Mouse (Mus musculus) adrenal gland, adult 8-10 months (tissue): ENCODE results near the gene Unc5cl. TPM values are rescaled to one million over a fixed set of nuclear protein-coding genes. Genes with fewer than 3 reads are reported as not detected.
"Not testable (repeated sequence)": the region's sequence is repeated elsewhere in the genome, so short reads cannot be mapped to it uniquely, and the experiment has no call there.

Experiments used
- DNase-seq: peaks from one replicate; pipeline ENCODE4 v3.0.0; 2022
- total RNA-seq, 4 experiments: library from RNA; stranded (reverse); gene quantifications; 2 replicates each; pipeline ENCODE4 v1.2.4; 2022

The Unc5cl gene
- total RNA-seq, 4 experiments from 2014 or later = not detected

DNA sequence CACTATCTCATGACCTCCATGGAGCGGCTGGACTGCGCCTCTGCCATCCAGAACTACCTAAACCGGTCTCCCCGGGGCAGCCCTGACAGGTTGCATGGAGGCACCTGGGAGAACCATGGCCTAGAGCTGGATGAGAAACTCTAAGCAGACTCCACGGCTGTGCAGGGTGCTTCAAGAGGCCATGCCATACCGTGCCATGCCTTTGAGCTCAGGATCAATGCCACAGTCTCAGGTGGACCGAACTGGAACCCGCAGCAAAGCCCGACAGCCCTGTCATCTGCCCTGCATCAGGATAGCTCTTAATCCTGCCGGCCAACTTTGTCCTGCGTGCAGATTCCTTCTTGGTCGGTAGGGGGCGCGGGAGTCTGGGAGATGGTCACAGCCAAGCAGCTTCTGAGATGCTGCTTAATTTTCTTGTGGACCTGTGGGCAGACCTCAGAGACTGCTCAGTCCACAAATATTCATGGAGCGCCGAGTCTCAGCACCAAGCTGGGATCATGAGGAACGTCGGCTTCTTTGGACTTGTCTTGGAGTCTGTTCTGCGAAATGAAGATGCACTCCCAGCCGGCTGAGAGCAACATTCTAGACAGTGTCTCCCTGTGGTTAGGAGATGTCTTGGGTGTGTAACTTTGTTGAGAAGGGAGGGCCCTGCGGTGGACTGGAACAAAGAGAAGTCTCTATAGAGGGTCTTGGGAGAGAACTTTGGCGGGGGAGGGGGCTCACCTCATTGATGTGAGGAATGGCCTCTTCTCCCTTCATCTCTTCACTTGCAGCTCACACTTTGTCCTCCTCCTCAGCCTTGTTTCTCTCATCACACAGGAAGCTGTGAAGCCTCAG is 12.9 kb downstream of the Unc5cl start:
- DNase-seq = peak; percentile 37

- DNase-seq = not testable (repeated sequence)
These were observed 19.6 kb downstream of the Unc5cl start for GRCm38 (mm10) chr17:48474282-48474681.

- DNase-seq = no peak
These were observed 20.7 kb downstream of the Unc5cl start for GRCm38 (mm10) chr17:48475444-48475843.

GRCm38 (mm10) chr17:48479952-48480351 is 25.3 kb downstream of the Unc5cl start:
- no peak for DNase-seq

GRCm38 (mm10) chr17:48483764-48484163 is 29.1 kb downstream of the Unc5cl start:
- DNase-seq = no peak

- no peak for DNase-seq
These were observed 29.5 kb downstream of the Unc5cl start for GRCm38 (mm10) chr17:48484191-48484590.

DNA sequence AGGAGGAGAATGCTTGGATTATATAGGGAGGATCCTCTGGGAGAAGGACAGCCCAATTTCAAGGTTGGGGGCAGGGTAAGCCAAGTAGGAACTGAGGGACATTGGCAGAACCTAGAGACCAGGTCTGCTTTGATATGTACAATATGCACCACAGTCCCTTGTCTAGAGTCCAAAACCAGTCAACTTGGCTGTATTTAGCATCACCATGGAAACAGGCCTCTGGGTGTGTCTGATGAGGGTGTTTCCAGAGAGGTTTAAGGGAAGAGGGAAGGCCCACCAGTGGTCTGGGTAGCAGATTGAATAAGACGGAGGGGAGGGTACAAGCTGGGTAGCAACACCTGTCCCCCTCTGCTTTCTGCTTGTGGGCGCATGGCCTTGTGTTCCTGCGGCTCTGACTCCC is 34.8 kb downstream of the Unc5cl start:
- no peak for DNase-seq

GRCm38 (mm10) chr17:48492621-48493020 is 37.9 kb downstream of the Unc5cl start:
- DNase-seq = no peak

GRCm38 (mm10) chr17:48493582-48493981 is 38.9 kb downstream of the Unc5cl start:
- DNase-seq = no peak

- no peak for DNase-seq
These were observed 39.3 kb downstream of the Unc5cl start for GRCm38 (mm10) chr17:48493986-48494385.

DNA sequence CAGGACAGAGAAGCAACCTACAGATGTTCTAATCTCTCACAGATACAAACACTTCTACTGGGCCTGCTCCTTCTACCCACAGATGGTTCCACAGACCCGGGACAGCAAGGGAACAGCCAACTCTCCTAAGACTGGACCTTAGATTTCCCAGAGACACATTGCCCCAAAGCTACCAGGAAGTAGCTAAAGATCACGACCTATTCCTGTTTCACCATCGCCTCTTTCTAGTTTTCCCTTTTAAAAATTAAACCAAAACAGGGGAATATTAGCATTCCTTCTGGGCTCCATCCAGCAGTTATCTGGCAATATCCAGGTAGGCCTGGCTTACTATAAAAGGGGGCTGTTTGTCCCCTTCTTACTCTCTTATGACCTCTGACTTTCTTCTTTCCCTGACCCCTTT is 43.3 kb downstream of the Unc5cl start:
- DNase-seq = no peak

DNA sequence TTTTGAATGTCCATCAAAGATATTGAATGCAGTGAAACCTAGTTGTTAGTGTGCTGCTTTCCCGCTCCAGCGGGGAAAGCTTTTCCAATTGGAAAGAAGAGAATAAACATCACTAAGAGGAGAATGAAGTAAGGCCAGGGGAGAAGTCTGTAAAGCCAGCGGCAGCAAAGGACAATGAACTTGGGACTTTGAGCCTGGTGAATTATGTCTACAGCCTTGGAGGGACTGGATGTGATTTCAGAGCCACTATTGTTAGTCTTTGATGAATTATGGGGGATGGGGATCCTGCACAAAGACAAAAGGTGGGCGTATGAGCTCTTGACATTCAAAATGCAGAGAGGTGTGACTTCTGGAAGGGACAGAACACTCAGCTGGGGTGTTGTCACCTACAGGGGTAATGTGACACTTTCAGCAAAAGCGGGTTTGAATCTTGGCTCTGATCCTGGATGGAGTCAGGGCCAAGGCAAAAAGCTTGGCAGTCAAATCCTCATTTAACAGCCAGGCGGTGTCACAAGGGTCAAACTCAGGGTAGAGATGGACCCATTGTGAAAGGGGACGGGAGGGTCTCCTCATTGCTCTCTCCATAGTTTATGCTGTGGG is 46.2 kb downstream of the Unc5cl start:
- DNase-seq = no peak

DNA sequence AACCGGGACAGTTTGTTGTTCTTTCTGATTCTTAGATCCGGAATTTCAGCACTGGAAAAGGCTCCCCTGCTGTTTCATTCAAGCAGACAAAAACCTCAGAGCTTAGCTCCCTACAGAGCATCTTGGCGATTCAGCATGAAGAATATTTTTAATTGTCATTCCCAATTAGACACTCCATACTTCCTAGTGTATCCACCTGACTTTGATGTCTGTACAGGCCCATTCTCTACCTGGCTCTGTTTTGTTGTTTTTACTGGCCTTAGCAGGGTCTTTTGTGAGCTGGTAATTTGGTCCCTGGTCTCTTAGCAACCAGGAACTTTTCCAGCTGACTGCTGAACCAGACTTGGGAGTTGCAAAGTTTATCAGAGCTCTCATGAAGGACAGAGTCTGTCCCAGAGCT is 50.3 kb downstream of the Unc5cl start:
- DNase-seq = no peak

- DNase-seq = no peak
These were observed 52.3 kb downstream of the Unc5cl start for GRCm38 (mm10) chr17:48506986-48507385.

- no peak for DNase-seq
These were observed 54.9 kb downstream of the Unc5cl start for GRCm38 (mm10) chr17:48509596-48509995.

GRCm38 (mm10) chr17:48512614-48513281 is 58.0 kb downstream of the Unc5cl start:
- no peak for DNase-seq

GRCm38 (mm10) chr17:48514613-48515012 is 59.9 kb downstream of the Unc5cl start:
- DNase-seq = no peak

GRCm38 (mm10) chr17:48519046-48519445 is 64.3 kb downstream of the Unc5cl start:
- no peak for DNase-seq

- DNase-seq = no peak
These were observed 65.7 kb downstream of the Unc5cl start for GRCm38 (mm10) chr17:48520352-48520751.

- DNase-seq = no peak
These were observed 68.4 kb downstream of the Unc5cl start for GRCm38 (mm10) chr17:48523056-48523455.

DNA sequence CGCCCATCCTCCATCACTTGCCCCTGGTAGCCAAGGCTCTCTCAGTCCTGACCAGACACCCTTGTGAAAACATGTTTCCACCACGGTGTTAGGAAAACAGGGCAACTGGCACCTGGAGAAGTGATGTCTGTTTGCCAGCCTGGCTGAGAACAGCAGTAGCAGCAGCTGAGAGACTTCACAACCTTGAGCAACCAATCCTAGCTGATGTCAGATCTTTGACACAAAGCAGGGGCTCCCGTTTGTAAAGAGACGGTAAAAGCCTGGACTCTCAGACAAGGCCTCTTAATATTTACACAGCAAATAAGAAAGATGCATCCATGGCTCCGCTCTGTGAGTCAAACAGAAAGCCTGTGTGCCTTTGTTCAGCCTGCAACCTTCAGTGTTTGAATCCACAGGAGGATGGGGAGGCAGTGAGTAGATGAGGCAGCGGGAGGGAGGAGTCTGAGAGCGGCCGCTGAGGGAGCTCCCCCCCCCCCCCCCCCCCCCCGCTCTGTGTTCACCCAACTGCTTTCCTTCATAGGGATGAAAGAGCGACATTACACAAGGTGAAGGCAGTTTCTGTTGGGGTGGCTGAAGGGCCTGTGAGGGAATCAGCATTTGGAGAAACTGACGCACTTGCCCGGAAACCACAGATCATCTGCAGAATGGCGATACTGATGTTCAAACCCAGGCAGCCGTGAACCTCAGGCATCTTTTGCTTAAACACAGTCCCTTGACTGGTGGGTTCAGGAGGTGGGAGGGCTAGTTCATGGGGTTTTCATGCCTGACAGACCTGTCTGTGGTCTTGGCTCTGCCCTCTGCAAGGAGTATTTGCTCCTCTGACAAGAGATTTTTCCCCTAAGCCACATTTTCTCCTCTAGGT is 79.4 kb downstream of the Unc5cl start:
- no peak for DNase-seq

DNA sequence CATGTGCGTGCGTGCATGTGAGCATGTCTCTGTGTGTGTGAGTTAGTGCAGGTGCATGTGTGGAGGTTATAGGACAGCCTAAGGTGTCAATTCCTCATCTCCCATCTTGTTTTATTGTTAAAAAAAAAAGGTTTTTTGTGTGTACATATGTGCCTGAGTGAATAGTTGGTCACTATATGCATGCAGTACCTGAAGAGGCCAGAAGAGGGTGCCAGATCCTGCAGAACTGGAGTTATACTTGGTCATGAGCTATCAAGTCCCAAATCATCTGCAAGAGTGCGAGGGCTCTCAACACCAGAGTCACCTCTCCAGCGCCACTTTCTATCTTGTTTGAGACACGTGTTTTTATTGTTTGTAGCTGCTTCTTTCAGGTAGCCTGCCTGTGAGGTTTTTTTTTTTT is 83.6 kb downstream of the Unc5cl start:
- no peak for DNase-seq

DNA sequence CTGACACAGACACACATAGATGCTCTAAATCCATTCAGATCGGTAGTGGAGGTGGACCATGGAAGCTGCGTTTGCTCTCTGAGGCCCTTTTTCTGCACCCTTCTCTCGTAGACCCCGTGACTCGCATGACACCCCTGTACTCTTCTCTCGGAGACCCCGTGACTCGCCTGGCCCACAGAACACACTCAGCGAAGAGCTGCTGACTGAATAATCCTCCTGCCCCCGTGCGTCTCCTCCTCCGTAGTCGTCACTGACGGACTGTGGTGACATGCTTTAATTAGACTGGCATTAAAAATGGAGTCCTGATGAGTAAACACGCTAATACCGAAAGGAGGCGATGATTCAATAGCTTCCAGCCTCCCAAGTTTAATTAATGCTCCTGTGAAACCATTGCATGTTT is 84.6 kb downstream of the Unc5cl start:
- DNase-seq = no peak
